Mouse (Mus musculus) MEL (cell line): ENCODE measurements around the gene Gdf3.

ENCODE experiments used
- CTCF ChIP-seq, 3 experiments: IDR thresholded peaks in 2 of 3; conservative IDR thresholded peaks in 1 of 3; 2 replicates each; pipeline ENCODE4 v1.5.1; 2011 to 2012; ENCODE audit warnings: low read length in 3 of 3, low read depth in 2 of 3, mild to moderate bottlenecking in 2 of 3, improper control_type of control experiment in 1 of 3, inconsistent platforms in 1 of 3, mixed read lengths in 1 of 3, moderate library complexity in 1 of 3; ENCODE audit not compliant: control insufficient read depth in 1 of 3, insufficient read depth in 1 of 3, poor library complexity in 1 of 3, severe bottlenecking in 1 of 3
- GATA1 ChIP-seq: IDR thresholded peaks from 2 replicates; pipeline ENCODE4 v1.6.1; 2011; ENCODE audit warnings: low read depth, low read length, improper control_type of control experiment
- POLR2A ChIP-seq, 2 experiments: IDR thresholded peaks; 2 replicates each; pipeline ENCODE4 v1.6.1; 2011 to 2012; ENCODE audit warnings: low read length in 2 of 2, mild to moderate bottlenecking in 2 of 2, control low read depth in 1 of 2, improper control_type of control experiment in 1 of 2, low read depth in 1 of 2, moderate library complexity in 1 of 2; ENCODE audit not compliant: control insufficient read depth in 1 of 2, insufficient read depth in 1 of 2, poor library complexity in 1 of 2

GRCm38 (mm10) chr6:122636666-122637065 lies 26.8 kb upstream of the Gdf3 start:
- TF ChIP-seq CTCF (IDR thresholded peaks at IDR 0.05 in 2 of 3, conservative IDR thresholded peaks at IDR 0.05 in 1 of 3; ENCODE audit: control insufficient read depth in 1 of 3, insufficient read depth in 1 of 3, low read depth in 2 of 3, low read length in 3 of 3, poor library complexity in 1 of 3, severe bottlenecking in 1 of 3) (no peak), POLR2A (IDR thresholded peaks at IDR 0.05; ENCODE audit: control insufficient read depth in 1 of 2, insufficient read depth in 1 of 2, low read depth in 1 of 2, low read length in 2 of 2, poor library complexity in 1 of 2) (no peak), GATA1 (no peak)
